Mouse (Mus musculus) embryonic fibroblast, embryonic 13.5 days (primary cell): Measurements from ENCODE around the gene Lrfn2.

Experiments
- CTCF ChIP-seq: IDR thresholded peaks from 2 replicates; pipeline ENCODE4 v1.5.1; 2011; ENCODE audit warnings: mild to moderate bottlenecking, control low read depth, low read length, moderate library complexity, borderline replicate concordance; ENCODE audit not compliant: insufficient read depth
- POLR2A ChIP-seq: IDR thresholded peaks from 2 replicates; pipeline ENCODE4 v1.6.1; 2011; ENCODE audit warnings: low read depth, mild to moderate bottlenecking, control low read depth, low read length, moderate library complexity

GRCm38 (mm10) chr17:49096781-49097544 lies 164.8 kb downstream of the Lrfn2 start:
- TF ChIP-seq CTCF, result no peak
- no peak for TF ChIP-seq POLR2A
